Mouse (Mus musculus): ENCODE data around the gene Trim65. TPM values are rescaled to one million over a fixed set of nuclear protein-coding genes. Genes with fewer than 3 reads are reported as not detected.

Gene Trim65
- polyA plus RNA-seq (2016; fragmentation: Nextera tagmentation; extraction: Ambion mirVana): 1.8 and 2.0 TPM in 2 replicates

DNA sequence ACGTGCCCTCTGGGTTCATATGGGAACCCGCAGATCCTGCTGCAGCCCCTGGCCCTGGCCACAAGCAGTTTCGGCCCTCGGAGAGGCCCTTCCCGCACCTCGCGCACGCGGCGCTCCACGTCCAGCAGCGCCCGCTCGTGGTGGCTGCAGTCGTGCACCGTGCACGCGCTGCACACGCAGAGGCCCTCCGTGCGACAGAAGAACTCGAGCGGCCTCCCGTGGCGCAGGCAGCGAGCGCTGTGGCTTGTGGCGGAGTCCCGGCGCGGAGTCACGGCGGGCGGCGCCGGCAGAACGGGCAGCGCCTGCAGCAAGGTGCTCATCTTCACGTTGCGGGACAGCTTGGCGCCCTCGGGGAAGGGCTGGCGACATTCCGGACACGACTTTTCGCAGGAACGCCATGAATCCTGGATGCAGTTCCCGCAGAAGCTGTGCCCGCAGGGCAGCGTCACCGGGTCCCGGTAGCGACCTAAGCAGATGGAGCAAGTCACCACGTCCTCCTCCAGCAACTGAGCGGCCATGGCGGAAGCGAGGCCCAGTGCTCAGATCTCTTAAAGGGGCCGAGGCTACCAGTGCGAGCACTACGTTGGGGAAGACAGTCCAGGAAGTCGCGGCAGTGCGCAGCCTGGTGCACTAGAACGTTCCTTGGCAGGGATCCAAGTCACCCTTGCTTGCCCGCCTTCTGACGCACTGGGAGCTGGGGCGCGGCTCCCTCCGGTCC, at the start of gene Trim65:
Gene Trim65, minus strand, starts transcription at position 641 of the 718 bp plus-strand sequence.
- peak within 1 kb of the TSS; percentile 68 for H3K4me3 ChIP-seq
- H3K36me3 ChIP-seq: peaks cover 52% of the 10 kb centered on the region
- H3K9me3 ChIP-seq: no peaks in the 10 kb centered on the region
- H3K27me3 ChIP-seq (ENCODE audit: insufficient read depth, poor library complexity, severe bottlenecking): peaks cover 15% of the 10 kb centered on the region
- peaks cover 54% of the 10 kb centered on the region for H3K4me1 ChIP-seq (replicated peaks)
- DNase-seq (ENCODE audit: low spot score): peak; percentile 87
- peak within 1 kb of the TSS; percentile 91 for H3K27ac ChIP-seq
- WGBS: 2% methylated on average over 69 of the region's 69 CpGs

DNA sequence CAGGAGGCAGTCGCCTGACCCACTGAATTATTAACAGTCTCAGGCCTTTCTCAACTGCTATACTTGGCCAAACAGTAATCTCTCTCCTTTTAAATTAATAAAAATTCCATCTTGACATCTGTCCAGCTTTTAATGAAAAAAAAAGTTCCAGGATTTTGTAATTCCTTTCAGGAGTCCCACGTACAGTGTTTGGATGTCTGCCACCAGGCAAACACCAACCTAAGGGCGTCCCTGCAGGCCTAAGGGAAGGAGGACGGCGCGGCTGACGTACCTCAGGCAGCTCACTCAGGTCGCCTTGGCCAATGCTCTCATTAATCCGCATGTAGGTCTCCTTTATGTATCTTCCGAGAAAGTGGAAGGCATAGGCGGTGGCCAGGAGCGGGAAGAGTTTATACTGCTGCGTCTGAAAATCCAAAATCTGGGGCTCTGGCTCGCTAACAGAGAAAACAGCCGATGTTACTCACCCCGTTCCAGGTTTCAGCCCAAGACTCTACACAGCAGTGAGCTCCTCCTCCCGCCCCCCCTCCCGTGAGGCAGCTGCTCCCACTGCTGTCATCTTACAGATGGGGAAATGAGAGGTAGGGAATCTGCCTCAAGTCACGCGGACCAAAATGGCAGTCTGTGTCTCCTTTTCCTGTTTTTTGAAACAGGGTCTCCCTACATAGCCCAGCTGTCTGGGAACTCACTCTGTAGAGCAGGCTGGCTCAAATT, 47.6 kb upstream of the Trim65 start:
- Histone ChIP-seq H3K36me3 (peaks cover 92% of the 10 kb centered on the region), H3K9me3 (no peaks in the 10 kb centered on the region), H3K4me1 (replicated peaks) (no peaks in the 10 kb centered on the region), H3K4me3 (no peak overlapping the region), H3K27ac (no peak overlapping the region), H3K27me3 (ENCODE audit: insufficient read depth, poor library complexity, severe bottlenecking) (no peaks in the 10 kb centered on the region)
- DNase-seq (ENCODE audit: low spot score): no peak
- WGBS: 91% methylated on average over 20 of the region's 20 CpGs

DNA sequence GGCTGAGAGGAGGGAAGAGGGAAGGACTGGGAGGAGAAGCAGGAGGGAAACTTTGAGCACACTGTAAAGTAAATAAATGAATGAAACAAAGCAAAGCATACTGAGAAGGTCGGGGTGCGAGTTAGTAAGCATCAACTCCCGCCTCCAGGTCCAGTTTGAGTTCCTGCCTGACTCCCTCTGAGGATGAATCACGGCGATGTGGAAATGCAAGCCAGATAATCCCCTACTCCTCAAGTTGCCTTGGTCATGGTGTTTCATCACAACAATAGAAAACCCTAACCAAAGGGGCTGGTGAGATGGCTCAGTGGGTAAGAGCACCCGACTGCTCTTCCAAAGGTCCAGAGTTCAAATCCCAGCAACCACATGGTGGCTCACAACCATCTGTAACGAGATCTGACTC, 45.1 kb upstream of the Trim65 start:
- H3K4me1 ChIP-seq (replicated peaks): no peaks in the 10 kb centered on the region
- H3K4me3 ChIP-seq: no peak overlapping the region
- H3K27ac ChIP-seq: no peak overlapping the region
- no peaks in the 10 kb centered on the region for H3K9me3 ChIP-seq
- WGBS: 85% methylated on average over 7 of the region's 7 CpGs
- H3K36me3 ChIP-seq: peaks cover 95% of the 10 kb centered on the region
- no peaks in the 10 kb centered on the region for H3K27me3 ChIP-seq (ENCODE audit: insufficient read depth, poor library complexity, severe bottlenecking)
- no peak for DNase-seq (ENCODE audit: low spot score)

GRCm38 (mm10) chr11:116174775-116175448, 44.0 kb upstream of the Trim65 start:
- Histone ChIP-seq H3K4me1 (replicated peaks) (no peaks in the 10 kb centered on the region), H3K36me3 (peaks cover 84% of the 10 kb centered on the region), H3K27me3 (ENCODE audit: insufficient read depth, poor library complexity, severe bottlenecking) (no peaks in the 10 kb centered on the region), H3K27ac (no peak overlapping the region), H3K9me3 (no peaks in the 10 kb centered on the region), H3K4me3 (no peak overlapping the region)
- DNase-seq (ENCODE audit: low spot score): no peak
- 92% methylated on average over 22 of the region's 22 CpGs for WGBS

DNA sequence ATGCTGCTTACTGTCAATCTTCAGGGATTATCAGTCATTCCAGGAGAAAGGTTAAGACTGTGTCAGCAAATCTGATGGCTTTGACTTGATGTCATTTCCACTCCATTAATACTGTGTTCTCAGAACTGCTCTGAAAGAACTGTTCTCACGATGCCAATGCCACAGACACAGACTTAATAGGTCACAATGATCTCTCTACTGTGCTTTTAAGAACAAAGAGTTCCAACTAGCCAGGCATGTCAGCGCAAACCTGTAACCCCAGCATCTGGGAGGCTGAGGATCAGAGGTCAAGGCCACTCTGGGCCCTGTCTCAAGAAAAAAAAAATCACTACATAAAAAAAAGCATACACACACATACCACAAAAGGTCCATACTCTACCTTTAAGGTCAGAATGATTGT, 41.0 kb upstream of the Trim65 start:
- H3K27me3 ChIP-seq (ENCODE audit: insufficient read depth, poor library complexity, severe bottlenecking): no peaks in the 10 kb centered on the region; the same call in 1 of the 2 replicates
- DNase-seq (ENCODE audit: low spot score): no peak
- peaks cover 56% of the 10 kb centered on the region for H3K36me3 ChIP-seq
- no peaks in the 10 kb centered on the region for H3K9me3 ChIP-seq
- 85% methylated on average over 2 of the region's 2 CpGs for WGBS
- no peak overlapping the region for H3K4me3 ChIP-seq
- no peak overlapping the region for H3K27ac ChIP-seq
- H3K4me1 ChIP-seq (replicated peaks): peaks cover 10% of the 10 kb centered on the region

DNA sequence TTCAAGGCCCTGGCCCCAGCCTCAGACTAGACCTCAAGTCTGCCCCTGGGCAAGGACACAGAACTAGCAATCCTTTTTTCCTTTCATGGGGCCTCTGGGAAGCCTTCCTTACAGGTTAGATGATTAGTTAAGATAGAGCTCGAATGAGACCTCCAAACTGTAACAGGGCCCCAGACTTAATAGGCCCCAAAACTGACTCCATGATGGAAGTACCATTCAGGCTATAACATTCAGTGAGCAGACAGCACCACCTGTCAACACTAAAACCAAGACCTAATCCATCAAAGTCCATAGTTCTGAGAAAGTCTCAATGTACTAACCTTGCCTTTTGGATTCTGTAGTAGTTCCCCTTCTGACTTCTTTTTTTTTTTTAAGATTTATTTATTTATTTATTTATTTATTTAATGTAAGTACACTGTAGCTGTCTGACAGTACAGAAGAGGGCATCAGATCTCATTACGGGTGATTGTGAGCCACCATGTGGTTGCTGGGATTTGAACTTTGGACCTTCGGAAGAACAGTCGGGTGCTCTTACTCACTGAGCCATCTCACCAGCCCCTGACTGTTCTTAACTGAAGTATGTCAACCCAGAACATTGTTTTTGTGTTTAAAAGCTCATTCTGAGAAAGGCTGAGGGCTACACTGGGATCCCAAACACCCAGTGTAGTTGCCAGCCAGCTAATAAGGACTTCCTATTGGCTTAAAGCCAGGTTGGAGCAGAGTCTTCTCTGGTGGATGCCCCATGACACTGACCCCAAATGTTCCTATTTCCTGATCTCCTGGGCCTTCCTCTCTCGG, 39.3 kb upstream of the Trim65 start:
- H3K4me3 ChIP-seq: no peak overlapping the region
- DNase-seq (ENCODE audit: low spot score): no peak
- H3K9me3 ChIP-seq: no peaks in the 10 kb centered on the region
- peaks cover 56% of the 10 kb centered on the region for H3K36me3 ChIP-seq
- peaks cover 23% of the 10 kb centered on the region for H3K4me1 ChIP-seq (replicated peaks)
- 86% methylated on average over 5 of the region's 5 CpGs for WGBS
- H3K27me3 ChIP-seq (ENCODE audit: insufficient read depth, poor library complexity, severe bottlenecking): no peaks in the 10 kb centered on the region; the same call in 1 of the 2 replicates
- H3K27ac ChIP-seq: no peak overlapping the region

GRCm38 (mm10) chr11:116169214-116169613, 38.3 kb upstream of the Trim65 start:
- Histone ChIP-seq H3K4me3 (no peak overlapping the region), H3K4me1 (replicated peaks) (peaks cover 23% of the 10 kb centered on the region), H3K9me3 (no peaks in the 10 kb centered on the region), H3K27ac (no peak overlapping the region), H3K27me3 (ENCODE audit: insufficient read depth, poor library complexity, severe bottlenecking) (no peaks in the 10 kb centered on the region; the same call in 1 of the 2 replicates), H3K36me3 (peaks cover 56% of the 10 kb centered on the region)
- WGBS: 91% methylated on average over 3 of the region's 3 CpGs
- no peak for DNase-seq (ENCODE audit: low spot score)

- DNase-seq (ENCODE audit: low spot score): peak; percentile 95
- Histone ChIP-seq H3K27ac (peak within 1 kb of the TSS; percentile 95), H3K4me3 (peak within 1 kb of the TSS; percentile 84), H3K27me3 (ENCODE audit: insufficient read depth, poor library complexity, severe bottlenecking) (no peaks in the 10 kb centered on the region; the same call in 1 of the 2 replicates), H3K36me3 (peaks cover 55% of the 10 kb centered on the region), H3K9me3 (no peaks in the 10 kb centered on the region), H3K4me1 (replicated peaks) (peaks cover 34% of the 10 kb centered on the region)
- under 1% methylated on average over 40 of the region's 40 CpGs for WGBS
These were observed 37.0 kb upstream of the Trim65 start, which contains the start of gene Fbf1 for GRCm38 (mm10) chr11:116167884-116168439. Fbf1 (minus strand) TSS chr11:116168166.

GRCm38 (mm10) chr11:116167232-116167631, 36.3 kb upstream of the Trim65 start:
- H3K27me3 ChIP-seq (ENCODE audit: insufficient read depth, poor library complexity, severe bottlenecking): no peaks in the 10 kb centered on the region; the same call in 1 of the 2 replicates
- peaks cover 53% of the 10 kb centered on the region for H3K36me3 ChIP-seq
- no peaks in the 10 kb centered on the region for H3K9me3 ChIP-seq
- WGBS: 19% methylated on average over 6 of the region's 6 CpGs
- peak overlapping the region; percentile 84 for H3K4me3 ChIP-seq
- peaks cover 40% of the 10 kb centered on the region for H3K4me1 ChIP-seq (replicated peaks)
- DNase-seq (ENCODE audit: low spot score): no peak
- peak overlapping the region; percentile 95 for H3K27ac ChIP-seq

DNA sequence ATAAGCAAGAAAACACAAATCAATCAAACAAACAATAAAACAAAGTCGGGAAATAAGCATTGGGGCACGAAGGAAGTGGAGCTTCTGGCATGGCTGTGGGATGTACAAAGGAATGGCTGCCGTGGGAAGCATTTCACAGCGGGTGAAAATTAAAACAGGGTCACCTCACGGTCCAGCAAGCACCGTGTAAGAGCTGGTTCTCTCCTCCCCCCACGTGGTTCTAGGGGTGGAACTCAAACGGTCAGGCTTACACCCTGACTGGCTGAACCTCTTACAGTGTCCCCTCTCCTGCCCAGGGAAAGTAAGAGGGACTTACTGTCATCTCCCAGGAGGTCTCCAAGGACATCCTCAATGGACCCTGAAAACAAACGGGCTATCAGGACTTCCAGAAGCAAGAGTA, 32.1 kb upstream of the Trim65 start:
- Histone ChIP-seq H3K27ac (peak overlapping the region; percentile 50), H3K9me3 (no peaks in the 10 kb centered on the region), H3K27me3 (ENCODE audit: insufficient read depth, poor library complexity, severe bottlenecking) (no peaks in the 10 kb centered on the region), H3K4me3 (no peak overlapping the region), H3K36me3 (peaks cover 81% of the 10 kb centered on the region), H3K4me1 (replicated peaks) (peaks cover 43% of the 10 kb centered on the region)
- 37% methylated on average over 9 of the region's 9 CpGs for WGBS
- no peak for DNase-seq (ENCODE audit: low spot score)

DNA sequence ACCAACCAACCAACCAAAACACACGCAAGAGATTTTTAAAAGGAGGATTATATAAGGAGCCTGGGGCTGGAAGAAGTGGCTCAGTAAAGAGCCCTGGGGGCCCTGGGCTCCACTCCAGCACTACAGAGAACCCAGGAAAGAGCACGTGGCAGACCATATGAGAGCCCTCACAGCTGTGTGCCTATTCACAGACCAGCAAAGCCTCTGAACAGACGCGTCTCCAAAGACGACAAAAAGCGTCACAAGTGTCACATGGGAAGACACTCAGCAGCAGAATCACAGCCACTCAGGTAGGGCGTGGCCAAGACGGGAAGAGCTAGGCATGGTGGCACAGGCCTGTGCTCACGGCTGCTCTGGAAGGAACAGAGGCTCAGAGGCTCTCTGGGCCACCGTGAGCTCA, 31.2 kb upstream of the Trim65 start:
- H3K27ac ChIP-seq: no peak overlapping the region; the same call in 1 of the 2 replicates
- no peak overlapping the region for H3K4me3 ChIP-seq
- no peaks in the 10 kb centered on the region for H3K27me3 ChIP-seq (ENCODE audit: insufficient read depth, poor library complexity, severe bottlenecking)
- peaks cover 40% of the 10 kb centered on the region for H3K4me1 ChIP-seq (replicated peaks)
- WGBS: 82% methylated on average over 10 of the region's 10 CpGs
- peaks cover 89% of the 10 kb centered on the region for H3K36me3 ChIP-seq
- DNase-seq (ENCODE audit: low spot score): no peak
- no peaks in the 10 kb centered on the region for H3K9me3 ChIP-seq

- WGBS: 67% methylated on average over 12 of the region's 12 CpGs
- H3K27ac ChIP-seq: 0 out of 2 replicates have a peak overlapping the region, but pooled peaks have one; percentile 6
- no peak for DNase-seq (ENCODE audit: low spot score)
- H3K9me3 ChIP-seq: no peaks in the 10 kb centered on the region
- no peak overlapping the region for H3K4me3 ChIP-seq
- H3K4me1 ChIP-seq (replicated peaks): peaks cover 32% of the 10 kb centered on the region
- peaks cover 95% of the 10 kb centered on the region for H3K36me3 ChIP-seq
- no peaks in the 10 kb centered on the region for H3K27me3 ChIP-seq (ENCODE audit: insufficient read depth, poor library complexity, severe bottlenecking)
These were observed 30.4 kb upstream of the Trim65 start for GRCm38 (mm10) chr11:116161312-116161711.

All from hindbrain, embryonic 10.5 days (tissue).